Mouse (Mus musculus) erythroblast, adult 5-6 weeks (primary cell): ENCODE measurements at regions not wholly inside any gene's neighbourhood (a gene's known extent, or its start where the extent isn't known, plus 50 kb on each side); places are given as distances from the start of the nearest gene placed in this dataset.
"Not testable (repeated sequence)": the region's sequence is repeated elsewhere in the genome, so short reads cannot be mapped to it uniquely, and the experiment has no call there.

Experiments used
- ATAC-seq: replicated peaks from 2 replicates; pipeline ENCODE4 v1.8.0; 2016; ENCODE audit warnings: moderate number of reproducible peaks, mild to moderate bottlenecking, moderate TSS enrichment, inconsistent platforms; ENCODE audit not compliant: poor library complexity, low FRiP score, severe bottlenecking

GRCm38 (mm10) chr6:99919816-99920562 lies 193.8 kb upstream of the Prok2 start:
- no peak for ATAC-seq

GRCm38 (mm10) chr6:99918351-99918750 lies 192.2 kb upstream of the Prok2 start:
- ATAC-seq, result no peak

GRCm38 (mm10) chr6:99909921-99910320 lies 183.7 kb upstream of the Prok2 start:
- no peak for ATAC-seq

DNA sequence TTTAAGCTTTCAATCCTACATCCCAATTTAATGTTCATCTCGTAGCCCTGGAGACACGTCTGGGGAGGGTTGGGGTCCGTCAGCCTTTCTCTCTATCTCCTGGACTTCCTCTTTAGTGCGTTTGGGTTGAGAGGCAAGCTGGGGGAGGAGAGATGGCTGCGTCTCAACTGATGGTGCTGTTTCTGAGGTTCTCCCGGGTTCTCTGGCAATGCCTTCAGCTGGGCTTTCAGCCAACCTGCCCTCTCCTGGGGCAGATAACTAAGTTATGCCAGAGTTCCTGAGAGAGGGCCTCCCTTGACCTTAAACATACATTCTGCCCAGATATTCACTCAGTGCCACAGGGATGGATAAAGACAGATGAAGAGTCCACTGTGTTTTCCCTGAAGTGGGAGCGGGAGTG lies 183.3 kb upstream of the Prok2 start:
- ATAC-seq, result no peak

GRCm38 (mm10) chr6:99908066-99908465 lies 181.9 kb upstream of the Prok2 start:
- no peak for ATAC-seq

- ATAC-seq, result no peak
These were observed 179.0 kb upstream of the Prok2 start for GRCm38 (mm10) chr6:99905194-99905593.

GRCm38 (mm10) chr6:99904607-99905006 lies 178.4 kb upstream of the Prok2 start:
- no peak for ATAC-seq

DNA sequence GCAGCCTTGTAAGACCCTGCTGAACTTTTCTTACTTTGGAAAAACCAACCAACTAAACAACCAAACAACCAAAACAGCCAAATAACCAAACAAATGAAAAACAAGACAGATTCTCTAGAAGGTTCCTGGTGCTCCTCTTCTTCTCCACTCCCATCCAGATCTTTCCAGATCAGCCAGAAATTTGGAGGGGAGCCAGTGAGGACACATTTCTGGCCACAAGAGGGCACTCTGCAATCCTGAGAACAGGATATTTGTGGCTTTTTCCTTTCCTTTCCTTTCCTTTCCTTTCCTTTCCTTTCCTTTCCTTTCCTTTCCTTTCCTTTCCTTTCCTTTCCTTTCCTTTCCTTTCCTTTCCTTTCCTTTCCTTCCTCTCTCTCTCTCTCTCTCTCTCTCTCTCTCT lies 177.9 kb upstream of the Prok2 start:
- ATAC-seq, result not testable (repeated sequence)

- ATAC-seq, result no peak
These were observed 175.4 kb upstream of the Prok2 start for GRCm38 (mm10) chr6:99901564-99901963.

DNA sequence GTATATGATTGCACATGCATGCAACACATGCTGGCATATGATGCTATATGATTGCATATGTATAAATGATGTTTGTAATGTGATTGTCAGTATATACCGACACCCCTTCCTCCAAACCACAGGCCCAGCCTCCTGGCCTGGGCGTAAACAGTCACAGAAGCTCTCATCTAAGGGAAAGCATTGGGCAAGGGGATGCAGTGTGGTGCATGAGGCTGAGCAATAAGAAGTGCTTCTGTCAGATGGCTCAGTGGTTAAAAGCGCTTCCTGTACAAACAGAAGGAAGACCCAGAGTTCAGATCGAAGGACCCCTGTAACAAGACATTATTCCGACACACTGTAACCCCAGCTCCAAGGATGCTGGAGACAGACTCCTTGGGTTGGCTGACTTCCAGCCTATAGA lies 175.0 kb upstream of the Prok2 start:
- ATAC-seq, result no peak

DNA sequence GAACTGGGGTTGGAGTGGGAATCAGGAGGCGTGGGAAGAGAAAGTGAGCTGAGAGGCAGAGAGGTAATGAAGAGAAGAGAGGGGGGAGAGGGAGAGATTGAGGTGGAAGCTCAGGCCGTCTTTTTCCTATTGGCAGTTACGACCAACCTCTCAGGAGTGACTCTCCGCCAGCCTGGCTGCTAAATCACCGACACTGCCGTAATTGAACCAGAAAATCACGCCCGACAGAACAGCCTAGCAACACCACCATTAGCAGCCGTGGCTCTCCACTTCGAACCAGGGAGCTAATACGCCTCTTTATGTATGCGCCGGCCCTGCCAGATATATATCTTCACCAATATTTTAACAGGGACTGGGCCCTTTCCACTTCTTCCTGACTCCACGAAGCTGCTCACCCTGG lies 173.5 kb upstream of the Prok2 start:
- no peak for ATAC-seq

GRCm38 (mm10) chr6:99898077-99898476 lies 171.9 kb upstream of the Prok2 start:
- no peak for ATAC-seq

- ATAC-seq, result no peak
These were observed 169.4 kb upstream of the Prok2 start for GRCm38 (mm10) chr6:99895558-99895957.

DNA sequence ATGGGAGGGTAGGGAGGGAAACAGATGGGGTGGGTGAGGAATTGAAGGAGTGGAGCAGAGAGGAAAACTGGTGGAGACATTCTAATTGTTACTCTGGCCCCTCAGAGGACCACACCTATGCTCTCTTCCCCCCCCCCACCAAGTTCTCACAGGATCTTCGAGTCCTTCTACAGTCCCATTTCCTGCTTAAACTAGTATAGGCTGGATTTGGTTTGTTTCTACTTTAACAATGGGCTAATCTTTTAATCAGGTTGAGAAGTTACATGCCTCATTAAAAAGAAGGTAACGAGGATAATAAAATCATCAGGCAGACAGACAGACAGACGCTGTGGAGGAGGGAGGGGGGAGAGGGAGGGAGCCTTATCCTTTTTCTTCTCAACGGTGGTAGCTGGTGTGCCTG lies 167.7 kb upstream of the Prok2 start:
- no peak for ATAC-seq

DNA sequence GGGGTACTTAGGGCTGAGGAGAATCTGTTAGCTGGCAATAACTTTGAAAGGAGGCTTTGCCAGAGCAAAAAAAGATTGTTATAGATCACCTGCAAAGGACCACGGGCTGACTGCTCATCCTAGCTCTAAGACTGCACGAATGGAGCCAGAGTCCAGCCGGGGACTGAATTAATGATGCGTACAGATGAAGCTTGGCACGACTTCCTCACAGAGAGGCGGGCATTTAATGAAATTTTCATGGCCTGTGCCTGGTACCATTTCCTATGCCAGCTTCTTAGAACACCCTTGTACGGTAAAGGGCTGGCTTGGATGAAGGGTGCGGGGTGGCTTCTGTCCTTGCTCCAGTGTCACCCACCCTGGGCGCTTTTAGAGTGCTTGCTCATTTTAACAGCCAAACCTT lies 166.0 kb upstream of the Prok2 start:
- ATAC-seq, result no peak

GRCm38 (mm10) chr6:99891790-99892189 lies 165.6 kb upstream of the Prok2 start:
- ATAC-seq, result no peak

DNA sequence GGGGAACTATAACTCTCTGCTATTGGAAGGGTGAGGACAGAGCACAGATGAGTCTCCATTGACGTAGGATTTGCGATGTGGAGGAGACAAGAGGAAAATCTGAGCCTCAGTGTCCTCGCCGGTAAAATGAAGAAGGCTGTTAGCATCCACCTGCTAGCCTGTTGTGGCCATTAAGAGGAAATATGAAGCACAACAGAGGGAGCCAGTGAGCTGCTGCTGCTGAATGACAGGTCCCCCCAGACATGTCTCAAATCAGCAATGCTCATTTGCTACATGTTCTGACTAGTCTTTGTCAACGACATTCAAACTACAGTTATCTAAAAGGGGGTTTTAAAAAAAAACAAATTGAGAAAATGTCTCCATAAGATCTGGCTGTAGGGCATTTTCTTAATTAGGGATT lies 164.6 kb upstream of the Prok2 start:
- no peak for ATAC-seq

- no peak for ATAC-seq
These were observed 162.9 kb upstream of the Prok2 start for GRCm38 (mm10) chr6:99889055-99889454.

DNA sequence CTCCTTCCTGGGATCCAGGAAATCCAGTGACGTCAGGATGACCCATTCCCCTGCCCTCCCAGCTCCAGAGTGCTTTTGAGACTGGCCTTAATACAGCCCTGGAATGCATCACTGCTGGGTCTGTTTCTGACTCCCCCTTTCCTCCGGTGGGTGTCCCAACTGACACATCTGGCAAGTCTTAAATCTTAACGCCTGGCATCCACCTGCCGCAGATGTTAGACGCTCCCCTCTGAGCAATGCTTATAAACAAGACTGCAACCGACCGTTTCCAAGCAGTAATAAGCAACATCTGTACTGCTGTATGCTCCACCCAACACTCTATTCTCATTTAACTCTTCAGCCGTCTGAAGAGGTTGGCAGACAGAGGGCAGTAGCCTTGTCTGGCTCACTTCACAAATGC lies 161.7 kb upstream of the Prok2 start:
- ATAC-seq, result no peak

GRCm38 (mm10) chr6:99884755-99885154 lies 158.6 kb upstream of the Prok2 start:
- no peak for ATAC-seq

DNA sequence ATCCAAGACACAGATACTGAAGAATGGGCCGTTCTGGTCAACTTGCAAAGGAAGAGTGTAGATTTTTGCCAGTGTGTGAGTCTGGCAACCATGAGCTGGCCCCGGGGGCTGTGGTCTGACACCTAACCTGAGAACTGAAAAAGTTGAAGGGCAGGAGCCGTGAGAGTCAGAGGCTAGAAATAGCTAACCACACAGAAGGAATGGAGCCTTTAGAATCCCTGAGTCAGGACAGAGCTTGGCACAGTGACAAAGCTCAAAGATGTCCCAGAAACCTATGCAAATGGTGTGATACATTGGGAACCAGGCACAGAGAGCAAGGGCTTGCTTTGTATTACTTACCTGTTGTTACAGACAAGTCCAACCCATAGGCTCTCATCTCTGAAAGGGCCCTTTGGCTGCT lies 157.9 kb upstream of the Prok2 start:
- ATAC-seq, result no peak

DNA sequence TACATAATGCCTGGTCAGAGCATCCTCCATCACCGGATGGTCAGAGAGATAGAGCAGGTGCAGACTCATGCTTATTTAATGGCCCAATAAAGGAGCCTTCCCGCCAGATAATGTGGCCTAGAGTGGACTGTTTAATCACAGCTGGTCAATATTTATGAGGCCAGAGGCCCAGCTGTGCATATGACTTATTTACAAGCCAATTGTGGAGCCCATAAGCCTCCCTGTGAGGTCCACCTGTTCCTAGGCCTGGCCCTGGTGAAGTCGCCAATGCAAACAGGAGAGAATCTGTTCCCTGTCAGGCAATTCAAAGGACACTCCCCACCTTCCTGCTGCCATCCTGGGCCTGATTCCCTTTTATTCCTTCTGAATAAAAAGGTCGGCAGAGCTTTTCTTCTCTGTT lies 155.4 kb upstream of the Prok2 start:
- ATAC-seq, result no peak
